Mouse (Mus musculus): Measurements from ENCODE around the gene Gabrr3.

- TF ChIP-seq CTCF (IDR thresholded peaks at IDR 0.05; ENCODE audit: low read depth, low read length) = 0 out of 2 replicates have a peak, but pooled peaks have one; percentile 33
- no peak for TF ChIP-seq GATA2 (IDR thresholded peaks at IDR 0.05; ENCODE audit: borderline replicate concordance, low read depth, low read length)
- TF ChIP-seq TAL1 (conservative IDR thresholded peaks at IDR 0.05; ENCODE audit: low read depth, low read length) = no peak
Observed at GRCm38 (mm10) chr16:59420867-59421251, 13.7 kb downstream of the Gabrr3 start.

Data from G1E (cell line).